Mouse (Mus musculus) CH12.LX (cell line): ENCODE results near the gene Fmo1.

Source experiments
- CTCF ChIP-seq, 2 experiments: IDR thresholded peaks in 1 of 2; conservative IDR thresholded peaks in 1 of 2; 2 replicates each; pipeline ENCODE4 v1.5.1; 2011 to 2012; ENCODE audit warnings: low read depth in 2 of 2, low read length in 2 of 2, improper control_type of control experiment in 1 of 2, inconsistent platforms in 1 of 2, mild to moderate bottlenecking in 1 of 2, moderate library complexity in 1 of 2
- E2F4 ChIP-seq: IDR thresholded peaks from 2 replicates; pipeline ENCODE4 v1.6.1; 2011; ENCODE audit warnings: low read depth, low read length, improper control_type of control experiment; ENCODE audit not compliant: insufficient replicate concordance
- JUN ChIP-seq: IDR thresholded peaks from 2 replicates; pipeline ENCODE4 v1.6.1; 2011; ENCODE audit warnings: low read depth, mild to moderate bottlenecking, low read length, improper control_type of control experiment, moderate library complexity; ENCODE audit not compliant: insufficient read depth
- JUND ChIP-seq: conservative IDR thresholded peaks from 2 replicates; pipeline ENCODE4 v1.6.1; 2011; ENCODE audit warnings: low read depth, low read length, improper control_type of control experiment
- NRF1 ChIP-seq: IDR thresholded peaks from 2 replicates; pipeline ENCODE4 v1.6.1; 2014; ENCODE audit warnings: low read depth, mild to moderate bottlenecking, inconsistent platforms, low read length, improper control_type of control experiment, moderate library complexity
- POLR2A ChIP-seq: IDR thresholded peaks from 2 replicates; pipeline ENCODE4 v1.6.1; 2011; ENCODE audit warnings: low read depth, mild to moderate bottlenecking, improper control_type of control experiment, low read length
- TBP ChIP-seq: conservative IDR thresholded peaks from 2 replicates; pipeline ENCODE4 v1.6.1; 2011; ENCODE audit warnings: low read depth, low read length, improper control_type of control experiment
- USF1 ChIP-seq: IDR thresholded peaks from 2 replicates; pipeline ENCODE4 v1.6.1; 2014; ENCODE audit warnings: low read depth, mild to moderate bottlenecking, inconsistent platforms, low read length, improper control_type of control experiment
- ZMIZ1 ChIP-seq: IDR thresholded peaks from 2 replicates; pipeline ENCODE4 v1.6.1; 2012; ENCODE audit warnings: low read depth, mild to moderate bottlenecking, inconsistent platforms, low read length, improper control_type of control experiment

DNA sequence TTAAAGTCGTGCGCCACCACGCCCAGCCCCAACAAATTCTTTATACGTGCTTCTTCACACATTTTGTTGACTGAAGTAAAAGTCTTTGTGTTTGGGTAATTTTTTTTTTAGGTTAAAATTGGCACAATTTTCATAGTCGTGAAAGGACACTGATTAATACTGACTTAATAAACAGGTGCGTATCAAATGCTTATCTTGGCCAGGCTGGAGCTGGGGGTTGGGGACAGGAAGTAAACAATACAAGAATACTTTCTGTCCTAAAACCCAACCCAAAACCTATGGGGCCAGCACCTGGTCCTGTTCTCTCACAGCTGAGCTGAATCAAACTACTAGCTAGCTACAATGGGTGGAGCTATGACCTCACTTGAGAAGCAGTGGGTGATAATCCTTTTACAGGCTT is 26.6 kb upstream of the Fmo1 start:
- TF ChIP-seq POLR2A (no peak), CTCF (conservative IDR thresholded peaks at IDR 0.05 in 1 of 2, IDR thresholded peaks at IDR 0.05 in 1 of 2; ENCODE audit: low read depth in 2 of 2, low read length in 2 of 2) (no peak), E2F4 (no peak), USF1 (no peak), JUN (no peak), JUND (no peak), ZMIZ1 (no peak), TBP (no peak), NRF1 (no peak)
